Mouse (Mus musculus) spleen, adult 12 weeks (tissue): ENCODE results near the gene Il18r1.
A peak's percentile ranks its signal among the peaks of the same experiment; 100 is the strongest.

Experiments used
- DNase-seq: peaks from one replicate; pipeline ENCODE4 v3.0.0; 2022; ENCODE audit warnings: low spot score

Gene Il18r1

GRCm38 (mm10) chr1:40465477-40466430 lies at the start of gene Il18r1:
TSS of gene Il18r1 (plus strand) at chr1:40465552.
- DNase-seq, result peak; percentile 15

- no peak for DNase-seq
Observed at GRCm38 (mm10) chr1:40417034-40417433, 48.3 kb upstream of the Il18r1 start.

GRCm38 (mm10) chr1:40418512-40418911 lies 46.8 kb upstream of the Il18r1 start:
- DNase-seq, result no peak

- DNase-seq, result no peak
Observed at GRCm38 (mm10) chr1:40423892-40424291, 41.5 kb upstream of the Il18r1 start.

- DNase-seq, result no peak
Observed at GRCm38 (mm10) chr1:40427270-40427669, 38.1 kb upstream of the Il18r1 start.

GRCm38 (mm10) chr1:40427901-40428300 lies 37.5 kb upstream of the Il18r1 start:
- DNase-seq, result no peak

GRCm38 (mm10) chr1:40428910-40429675 lies 36.3 kb upstream of the Il18r1 start, which contains the start of gene Il1rl1:
TSS of gene Il1rl1 (plus strand) at chr1:40429570.
- no peak for DNase-seq

- no peak for DNase-seq
Observed at GRCm38 (mm10) chr1:40430143-40430834, 35.1 kb upstream of the Il18r1 start.

- no peak for DNase-seq
Observed at GRCm38 (mm10) chr1:40432169-40432568, 33.2 kb upstream of the Il18r1 start.

GRCm38 (mm10) chr1:40435936-40436335 lies 29.4 kb upstream of the Il18r1 start:
- no peak for DNase-seq

GRCm38 (mm10) chr1:40437340-40437739 lies 28.0 kb upstream of the Il18r1 start:
- DNase-seq, result no peak

- no peak for DNase-seq
Observed at GRCm38 (mm10) chr1:40439504-40439903, 25.8 kb upstream of the Il18r1 start.

GRCm38 (mm10) chr1:40444800-40445199 lies 20.6 kb upstream of the Il18r1 start:
- no peak for DNase-seq

- no peak for DNase-seq
Observed at GRCm38 (mm10) chr1:40467306-40467705, 2.0 kb downstream of the Il18r1 start.

GRCm38 (mm10) chr1:40468805-40469204 lies 3.5 kb downstream of the Il18r1 start:
- DNase-seq, result no peak

GRCm38 (mm10) chr1:40469900-40470299 lies 4.5 kb downstream of the Il18r1 start:
- DNase-seq, result no peak

- DNase-seq, result no peak
Observed at GRCm38 (mm10) chr1:40472401-40472800, 7.0 kb downstream of the Il18r1 start.

GRCm38 (mm10) chr1:40473640-40474039 lies 8.3 kb downstream of the Il18r1 start:
- DNase-seq, result no peak

GRCm38 (mm10) chr1:40474336-40474735 lies 9.0 kb downstream of the Il18r1 start:
- DNase-seq, result no peak

- no peak for DNase-seq
Observed at GRCm38 (mm10) chr1:40475697-40476096, 10.3 kb downstream of the Il18r1 start.

GRCm38 (mm10) chr1:40476756-40477155 lies 11.4 kb downstream of the Il18r1 start:
- DNase-seq, result no peak

GRCm38 (mm10) chr1:40479505-40479923 lies 14.2 kb downstream of the Il18r1 start:
- no peak for DNase-seq
